In the genomic region with DNA sequence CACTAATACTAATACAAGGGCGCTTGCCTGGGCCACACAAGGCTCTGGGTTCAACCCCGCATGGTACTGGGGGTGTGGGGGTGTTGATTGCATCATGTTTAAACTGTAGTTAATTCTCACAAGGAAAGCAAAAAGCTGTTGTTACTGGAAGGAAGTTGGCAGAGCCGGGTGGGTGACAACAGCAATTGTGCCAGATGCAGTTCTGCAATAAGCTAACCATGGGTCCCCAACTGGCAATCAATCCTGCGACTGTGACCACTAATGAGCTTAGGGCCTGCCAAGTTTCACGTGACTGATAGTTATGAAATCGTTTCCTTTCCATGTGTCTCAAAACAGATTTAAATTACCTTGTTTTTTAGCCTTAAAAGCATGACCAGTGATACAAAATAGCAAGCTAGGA, we compare ENCODE assay signal across 10 mouse cellular contexts. TPM values are rescaled to one million over a fixed set of nuclear protein-coding genes. Genes with fewer than 3 reads are reported as not detected.
DNase-seq lines count a peak whose midpoint lies in the region.
"Had no signal": no experiment of that assay in that cellular context is flagged by ENCODE, and none has a peak within 500 bp of the region (broad histone marks: within the 10 kb centered on the region; RNA-seq: fewer than 3 reads in every experiment).

No protein-coding gene starts in this region.

- no peaks in the 10 kb centered on the region for H3K36me3 ChIP-seq in macrophage (ENCODE audit: inconsistent target)
- H3K36me3 ChIP-seq: G1E had no signal

- H3K79me2 ChIP-seq in macrophage (ENCODE audit: inconsistent target), result peaks cover 88% of the 10 kb centered on the region

- 4% methylated on average over 6 of the region's 6 CpGs for WGBS in macrophage (ENCODE audit: missing documents)

- DNase-seq in adrenal gland, postnatal 10 days, result peak; percentile 59
- DNase-seq in adrenal gland, adult 8-10 months, result no peak
- DNase-seq in layer of hippocampus, adult 9-11 months, result peak; percentile 43
- no peak for DNase-seq in layer of hippocampus, postnatal 25 days (ENCODE audit: extremely low spot score in 1 of 2, low spot score in 1 of 2)
- peak; percentile 77 for DNase-seq in fibroblast of lung, adult 2 months (ENCODE audit: low read depth)
- no peak for DNase-seq in embryo, embryonic 10 days (ENCODE audit: low spot score)
- no peak for DNase-seq in thymus, postnatal 4 days
- DNase-seq: cerebellum, adult 9-11 months had no signal

- peak overlapping the region; percentile 64 for H3K27ac ChIP-seq in macrophage

- H3K4me3 ChIP-seq in macrophage (ENCODE audit: inconsistent target), result no peak overlapping the region

RNA-seq across cellular contexts. Expression of a gene that starts 33.5 kb away (rescaled TPM):
- 10 to 100 TPM; 80.0 to 81.2 TPM for total RNA-seq in adrenal gland, postnatal 10 days (2021)
- 100 to 1,000 TPM in 3 of 4 experiments, 10 to 100 TPM in 1; 97.2 to 128 (median 115) TPM for total RNA-seq in adrenal gland, adult 8-10 months (2022)
- total RNA-seq in layer of hippocampus, postnatal 25 days (2021), result 10 to 100 TPM; 20.2 to 21.6 TPM
- 100 to 1,000 TPM in 3 of 26 experiments, 10 to 100 TPM in 23; 34.6 to 267 (median 55.6) TPM for total RNA-seq in macrophage (2018; cell fraction: chromatin; rRNA removed)
- 10 to 100 TPM; 24.9 to 76.0 (median 41.2) TPM for total RNA-seq in macrophage (2018; cell fraction: cytosol; rRNA removed)
- 100 to 1,000 TPM in 3 of 26 experiments, 10 to 100 TPM in 23; 39.7 to 251 (median 61.5) TPM for total RNA-seq in macrophage (2018; cell fraction: nucleus; rRNA removed)
- 16.7 to 39.2 TPM (median 24.7 TPM) in 3 replicates for polyA plus RNA-seq in macrophage (2018)
- polyA plus RNA-seq: G1E had no signal

Comparison
In these comparisons a context has a peak if more than half of its experiments do, and no peak if none do; other contexts are left out.
1. DNase-seq: peak in adrenal gland, postnatal 10 days (single experiment), layer of hippocampus, adult 9-11 months (single experiment) and fibroblast of lung, adult 2 months (single experiment); none in adrenal gland, adult 8-10 months (single experiment), layer of hippocampus, postnatal 25 days (0 of 2), embryo, embryonic 10 days (single experiment) and thymus, postnatal 4 days (single experiment).